Mouse (Mus musculus) regulatory T cell (primary cell): ENCODE data around the gene Padi6.

ENCODE experiments used
- in situ Hi-C: fragments of 300-600 bp; cut with MboI, MseI; formaldehyde crosslinking; loops from one replicate; pipeline ENCODE4 v1.15.1; 2025; ENCODE audit warnings: high pct_unique_total_duplicates

The Padi6 gene

GRCm38 (mm10) chr4:140688044-140688825, 54.2 kb downstream of the Padi6 start:
- in situ Hi-C loops = no loop called here

GRCm38 (mm10) chr4:140684881-140685303, 57.6 kb downstream of the Padi6 start:
- in situ Hi-C loops = no loop called here

GRCm38 (mm10) chr4:140684141-140684871, 58.1 kb downstream of the Padi6 start:
- in situ Hi-C loops = no loop called here

GRCm38 (mm10) chr4:140683608-140684007, 58.8 kb downstream of the Padi6 start:
- in situ Hi-C loops = no loop called here

- in situ Hi-C loops = no loop called here
These were observed 61.6 kb downstream of the Padi6 start for GRCm38 (mm10) chr4:140680731-140681397.

- in situ Hi-C loops = loop anchor here (5.0 kb wide), 3 partner anchors 32 to 123 kb away; no protein-coding TSS in a partner anchor
These were observed 62.6 kb downstream of the Padi6 start for GRCm38 (mm10) chr4:140679723-140680380.

GRCm38 (mm10) chr4:140679038-140679437, 63.4 kb downstream of the Padi6 start:
- in situ Hi-C loops = loop anchor here (5.0 kb wide), 3 partner anchors 33 to 122 kb away; no protein-coding TSS in a partner anchor
